Mouse (Mus musculus) colon, adult 2 months (tissue): ENCODE data around the gene Olfr1212. TPM values are rescaled to one million over a fixed set of nuclear protein-coding genes. Genes with fewer than 3 reads are reported as not detected.

Experiments
- polyA plus RNA-seq: library from polyadenylated mRNA; depleted of rRNA; stranded (reverse); fragments of >200 nt; gene quantifications from 2 replicates; pipeline ENCODE4 v1.2.3, GENCODE M21; 2012; rRNA removed

Olfr1212 gene
- not detected in 2 replicates for polyA plus RNA-seq

DNA sequence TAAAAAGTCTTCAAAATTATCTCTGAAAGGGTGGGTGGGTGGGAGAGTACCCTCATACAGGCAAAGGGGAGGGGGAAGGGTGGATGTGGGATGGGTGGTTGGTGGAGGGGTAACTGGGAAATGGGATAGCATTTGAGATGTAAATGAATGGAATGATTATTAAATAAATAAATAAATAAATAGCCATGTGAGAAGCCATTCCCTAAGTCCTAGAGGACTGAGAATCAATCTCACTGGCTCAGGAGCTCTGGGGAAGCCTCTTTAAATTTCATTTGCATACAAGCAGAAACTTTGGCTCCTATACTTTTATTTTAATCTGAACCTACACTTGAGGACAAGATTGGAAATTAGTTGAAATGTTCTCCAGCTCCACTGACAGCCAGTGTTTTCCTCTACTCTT is at the start of gene Olfr1212:
Gene Olfr1212 (plus strand): TSS at position 301 of the 400 bp plus-strand sequence.

DNA sequence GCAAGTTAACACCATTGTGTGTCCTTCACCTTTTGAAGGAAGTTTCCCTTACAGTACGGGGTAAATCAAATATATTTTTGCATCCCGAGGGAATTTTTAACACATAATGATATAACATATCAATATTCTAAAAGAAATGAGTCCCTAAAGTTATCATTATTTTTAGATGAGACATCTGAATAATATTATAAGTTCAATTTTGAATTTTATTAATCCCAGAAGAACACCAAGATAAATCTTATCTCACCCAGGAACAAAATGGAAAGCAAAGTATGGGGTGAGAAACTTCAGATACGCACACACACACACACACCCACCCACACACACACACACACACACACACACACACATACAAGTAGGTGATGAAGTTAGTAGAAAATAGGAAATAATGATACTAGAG is 38.7 kb upstream of the Olfr1212 start, which contains the start of gene Olfr1209:
Gene Olfr1209 (minus strand): TSS at position 101 of the 400 bp plus-strand sequence.

DNA sequence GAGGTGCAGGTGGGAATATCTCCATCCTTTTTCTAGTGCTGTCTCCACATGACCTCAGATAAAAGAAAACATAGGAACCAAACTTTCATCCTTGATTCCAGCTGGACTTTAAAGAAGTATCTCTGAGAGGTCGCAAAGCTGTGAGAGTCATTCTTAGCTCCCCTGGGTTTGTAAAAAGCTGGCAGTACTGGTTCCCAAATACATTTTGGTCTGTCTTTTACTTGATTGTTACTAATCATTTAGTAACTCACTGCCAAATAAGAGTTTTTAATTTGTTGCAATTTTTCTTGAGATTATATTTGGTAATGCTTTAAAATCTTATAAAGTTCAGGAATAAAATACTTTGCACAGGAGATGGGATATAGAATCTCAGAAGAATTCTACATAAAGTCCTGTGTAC is 15.8 kb upstream of the Olfr1212 start, which contains the start of gene Olfr1211:
Gene Olfr1211 (minus strand): TSS at position 101 of the 400 bp plus-strand sequence.

DNA sequence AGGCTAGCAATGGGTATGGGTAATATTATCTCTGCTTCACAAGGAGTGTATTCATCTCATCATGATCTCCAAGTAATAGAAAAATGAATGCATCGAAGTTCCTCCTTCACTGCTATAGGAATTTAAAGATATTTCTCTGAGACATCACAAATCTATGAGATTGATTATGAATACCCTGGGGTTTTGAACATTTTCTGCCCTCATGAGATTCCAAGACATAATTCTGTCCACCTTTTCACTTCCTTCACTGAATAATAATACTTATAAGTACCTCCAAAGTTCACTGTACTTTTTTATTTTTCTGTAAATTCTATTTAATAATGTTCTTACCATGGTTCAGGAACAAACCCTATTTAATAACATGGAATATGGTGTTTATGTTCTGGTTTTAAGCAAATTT is 26.4 kb downstream of the Olfr1212 start, which contains the start of gene Gm13762:
Gene Gm13762 (minus strand): TSS at position 101 of the 400 bp plus-strand sequence.

DNA sequence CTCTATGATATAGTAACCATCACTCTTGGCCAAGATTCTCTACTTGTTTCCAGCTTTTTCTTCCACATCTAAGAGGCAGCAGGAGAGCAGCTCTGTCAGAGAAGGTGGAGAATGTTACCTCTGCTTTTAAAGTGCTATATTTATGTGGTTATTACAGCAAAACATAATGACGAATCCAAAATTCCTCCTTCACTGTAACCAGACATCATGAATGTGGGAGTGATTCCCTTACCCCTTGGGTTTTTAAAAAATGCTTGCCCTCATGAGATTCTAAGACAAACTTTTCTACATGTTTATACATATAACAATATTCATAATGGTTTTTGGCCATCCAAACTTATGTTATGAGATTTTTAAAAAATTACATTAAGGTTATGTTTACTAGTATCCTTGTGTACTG is 38.8 kb downstream of the Olfr1212 start, which contains the start of gene Olfr1214:
Gene Olfr1214 (minus strand): TSS at position 101 of the 400 bp plus-strand sequence.

DNA sequence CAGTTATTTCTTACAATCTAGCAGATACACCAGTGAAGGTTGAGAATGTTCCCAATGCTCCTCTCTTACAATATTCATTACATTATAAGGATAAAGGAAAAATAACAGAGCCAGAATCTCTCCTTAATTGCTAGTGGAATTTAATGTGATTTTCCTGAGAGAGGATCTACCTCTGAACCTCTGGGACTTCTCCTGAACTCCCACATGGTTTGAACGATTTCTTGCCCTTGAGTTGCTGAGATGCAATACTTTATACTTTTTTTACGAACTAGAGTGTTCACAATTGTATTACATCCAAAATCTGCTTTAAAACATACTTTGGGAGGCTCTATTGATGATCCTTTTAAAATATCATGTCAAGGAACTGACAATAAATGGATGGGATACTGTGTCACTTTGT is 53.1 kb downstream of the Olfr1212 start, which contains the start of gene Olfr1215:
Gene Olfr1215 (minus strand): TSS at position 101 of the 400 bp plus-strand sequence.

Other genes with a start within 250 kb of the Olfr1212 start
- gene Olfr1196, start 249.4 kb upstream of the Olfr1212 start, polyA plus RNA-seq: not detected in 2 replicates
- gene Olfr1197, start 221.6 kb upstream of the Olfr1212 start, polyA plus RNA-seq: not detected in 2 replicates
- not detected in 2 replicates for gene Olfr1198, start 202.6 kb upstream of the Olfr1212 start, polyA plus RNA-seq
- gene Olfr1199, start 193.5 kb upstream of the Olfr1212 start, polyA plus RNA-seq: not detected in 2 replicates
- not detected in 2 replicates for gene Olfr1200, start 183.5 kb upstream of the Olfr1212 start, polyA plus RNA-seq
- not detected in 2 replicates for gene Olfr1201, start 160.9 kb upstream of the Olfr1212 start, polyA plus RNA-seq
- not detected in 2 replicates for gene Olfr1202, start 139.5 kb upstream of the Olfr1212 start, polyA plus RNA-seq
- gene Olfr1205, start 124.2 kb upstream of the Olfr1212 start, polyA plus RNA-seq: not detected in 2 replicates
- gene Olfr1204, start 104.7 kb upstream of the Olfr1212 start, polyA plus RNA-seq: not detected in 2 replicates
- gene Olfr1206, start 90.7 kb upstream of the Olfr1212 start, polyA plus RNA-seq: not detected in 2 replicates
- not detected in 2 replicates for gene Olfr1208, start 51.7 kb upstream of the Olfr1212 start, polyA plus RNA-seq
- gene Olfr1209, start 38.8 kb upstream of the Olfr1212 start, polyA plus RNA-seq: not detected in 2 replicates
- gene Olfr1211, start 15.9 kb upstream of the Olfr1212 start, polyA plus RNA-seq: not detected in 2 replicates
- gene Gm13762, start 26.3 kb downstream of the Olfr1212 start, polyA plus RNA-seq: not detected in 2 replicates
- not detected in 2 replicates for gene Olfr1214, start 38.7 kb downstream of the Olfr1212 start, polyA plus RNA-seq
- not detected in 2 replicates for gene Olfr1215, start 53.0 kb downstream of the Olfr1212 start, polyA plus RNA-seq
- gene Olfr1216, start 64.4 kb downstream of the Olfr1212 start, polyA plus RNA-seq: not detected in 2 replicates
- gene Olfr1217, start 78.1 kb downstream of the Olfr1212 start, polyA plus RNA-seq: not detected in 2 replicates
- not detected in 2 replicates for gene Olfr1218, start 107.2 kb downstream of the Olfr1212 start, polyA plus RNA-seq
- not detected in 2 replicates for gene Olfr1219, start 129.5 kb downstream of the Olfr1212 start, polyA plus RNA-seq
- not detected in 2 replicates for gene Olfr1220, start 152.9 kb downstream of the Olfr1212 start, polyA plus RNA-seq
- not detected in 2 replicates for gene Olfr1221, start 163.3 kb downstream of the Olfr1212 start, polyA plus RNA-seq
- gene Olfr1222, start 179.1 kb downstream of the Olfr1212 start, polyA plus RNA-seq: not detected in 2 replicates
- gene Olfr1223, start 197.6 kb downstream of the Olfr1212 start, polyA plus RNA-seq: not detected in 2 replicates
- not detected in 2 replicates for gene Olfr1224-ps1, start 210.1 kb downstream of the Olfr1212 start, polyA plus RNA-seq
- gene Olfr1225, start 220.7 kb downstream of the Olfr1212 start, polyA plus RNA-seq: not detected in 2 replicates
- gene Olfr1226, start 246.1 kb downstream of the Olfr1212 start, polyA plus RNA-seq: not detected in 2 replicates